Mouse (Mus musculus) heart, postnatal 4 days (tissue): ENCODE results near the gene Cfap54. TPM values are rescaled to one million over a fixed set of nuclear protein-coding genes. Genes with fewer than 3 reads are reported as not detected.

Source experiments
- DNase-seq: peaks from one replicate; pipeline ENCODE4 v3.0.0; 2021
- total RNA-seq, 2 experiments: library from RNA; stranded (reverse); gene quantifications; 2 replicates each; pipeline ENCODE4 v1.2.3; 2021

Gene Cfap54
- under 1 TPM; 0.45 to 0.79 TPM for total RNA-seq

DNA sequence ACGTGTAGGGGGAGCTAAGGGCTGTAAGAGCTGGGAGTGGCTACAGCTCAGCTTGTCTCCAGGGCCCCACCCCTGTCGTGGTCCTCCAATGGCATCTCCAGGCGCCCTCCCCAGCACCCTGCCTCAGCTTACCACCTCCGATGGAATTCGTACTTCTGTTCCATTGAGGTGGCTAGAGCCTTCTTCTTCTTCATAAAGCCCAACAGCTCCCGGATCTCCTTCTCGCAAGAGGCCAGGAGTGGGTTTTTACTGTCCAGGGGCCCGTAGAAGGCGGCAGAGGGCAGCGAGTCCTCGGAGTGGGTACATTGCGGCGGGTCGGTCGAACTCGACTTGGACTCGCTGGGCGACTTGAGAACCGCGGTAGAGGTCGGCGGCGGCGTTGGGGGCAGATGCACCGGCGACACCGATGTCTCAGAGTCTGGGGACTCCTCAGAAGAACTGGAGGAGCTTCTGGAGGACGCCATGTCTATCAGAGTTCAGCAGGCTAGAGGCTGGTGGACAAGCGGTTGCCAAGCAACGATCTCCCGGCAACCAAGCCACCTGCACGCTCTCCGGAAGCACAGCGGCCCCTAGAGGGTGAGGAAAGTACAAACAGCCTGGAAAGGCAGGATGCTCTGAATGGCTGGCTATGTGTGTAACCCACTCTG lies at the start of gene Cfap54:
Cfap54 (minus strand) TSS at position 486 of the 647 bp plus-strand sequence.
- peak; percentile 92 for DNase-seq

DNA sequence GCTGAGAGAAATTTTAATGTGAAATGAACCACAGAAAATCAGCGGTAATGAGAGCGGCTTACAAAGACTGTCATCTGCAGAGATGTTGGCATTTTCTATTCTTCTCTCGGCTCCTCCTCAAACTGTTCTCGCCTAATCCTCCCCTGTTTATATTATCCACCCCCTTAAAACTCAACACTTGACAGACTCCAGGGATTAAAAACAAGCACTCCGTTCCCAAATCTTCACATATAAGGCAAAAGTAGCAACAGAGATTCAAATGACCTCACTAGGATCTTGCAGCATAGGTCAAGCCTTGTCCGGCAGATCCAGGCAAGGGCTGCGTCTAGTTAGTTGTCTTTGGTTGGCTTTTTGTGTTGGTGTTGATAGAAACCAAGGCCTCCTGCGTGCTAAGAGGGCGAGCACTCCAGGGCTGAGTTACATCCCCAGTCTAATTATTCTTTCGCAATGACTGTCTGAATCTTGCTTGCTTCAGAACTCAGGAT lies 49.1 kb upstream of the Cfap54 start:
- DNase-seq, result no peak

DNA sequence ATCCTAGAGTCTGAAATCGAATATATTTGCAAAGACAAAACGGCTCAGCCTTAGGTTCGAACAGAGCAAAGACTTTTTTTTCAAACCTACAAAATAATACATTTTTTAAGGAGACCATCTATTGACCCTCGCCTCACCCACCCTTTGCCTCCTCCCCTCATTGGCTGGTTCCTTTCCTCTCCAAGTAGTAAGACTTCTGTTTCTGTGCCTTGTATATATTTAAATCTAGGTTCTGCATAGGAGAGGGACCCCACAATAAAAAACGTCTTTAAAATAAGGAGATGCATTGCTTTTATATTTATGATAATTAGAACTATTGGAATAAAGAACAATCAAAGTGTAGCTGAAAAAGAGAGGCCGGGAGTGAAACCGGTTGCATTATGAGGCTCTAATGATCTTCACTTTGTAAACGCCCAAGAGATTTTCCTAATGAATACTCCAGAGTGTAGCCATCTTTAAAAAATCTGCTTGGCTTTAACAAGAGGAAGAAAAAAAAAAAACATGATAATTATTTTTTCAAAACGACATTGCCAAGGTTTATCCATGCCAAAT lies 48.6 kb upstream of the Cfap54 start:
- DNase-seq, result no peak

DNA sequence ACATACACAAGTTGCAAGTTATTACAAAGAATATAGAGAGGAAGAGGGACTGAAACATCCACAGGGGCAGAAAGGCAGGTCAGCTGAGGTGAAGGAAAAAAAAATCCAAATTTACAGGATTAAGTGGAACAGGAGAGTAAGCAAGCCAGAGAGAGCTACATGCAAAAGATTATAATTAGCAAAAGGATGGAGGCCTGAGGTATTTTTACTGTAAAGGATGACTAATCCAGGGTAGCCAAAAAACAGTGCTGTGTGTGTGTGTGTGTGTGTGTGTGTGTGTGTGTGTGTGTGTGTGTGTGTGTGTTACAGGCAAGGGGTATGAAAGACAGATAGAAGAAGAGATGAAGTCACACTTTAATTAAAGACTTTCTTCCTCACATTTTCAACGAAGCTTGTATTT lies 47.9 kb upstream of the Cfap54 start:
- no peak for DNase-seq

DNA sequence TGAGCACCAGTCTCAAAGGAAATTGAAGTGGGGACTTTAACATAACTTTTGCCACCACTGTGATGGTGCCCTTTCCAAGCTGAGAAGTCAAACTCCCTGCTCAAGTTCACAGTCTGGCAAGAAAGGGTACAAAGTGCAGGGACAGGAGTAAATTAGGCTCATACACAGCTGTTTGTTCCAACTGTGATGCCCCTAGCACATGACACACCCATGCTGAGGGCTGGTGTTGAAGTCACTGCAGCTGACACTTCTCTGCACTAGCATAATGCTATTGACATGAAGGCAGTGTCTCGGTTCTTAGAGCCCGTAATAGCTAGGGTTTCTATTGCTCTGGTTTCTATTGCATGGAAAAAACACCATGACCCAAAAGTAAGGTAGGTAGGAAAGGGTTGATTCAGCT lies 47.1 kb upstream of the Cfap54 start:
- no peak for DNase-seq

DNA sequence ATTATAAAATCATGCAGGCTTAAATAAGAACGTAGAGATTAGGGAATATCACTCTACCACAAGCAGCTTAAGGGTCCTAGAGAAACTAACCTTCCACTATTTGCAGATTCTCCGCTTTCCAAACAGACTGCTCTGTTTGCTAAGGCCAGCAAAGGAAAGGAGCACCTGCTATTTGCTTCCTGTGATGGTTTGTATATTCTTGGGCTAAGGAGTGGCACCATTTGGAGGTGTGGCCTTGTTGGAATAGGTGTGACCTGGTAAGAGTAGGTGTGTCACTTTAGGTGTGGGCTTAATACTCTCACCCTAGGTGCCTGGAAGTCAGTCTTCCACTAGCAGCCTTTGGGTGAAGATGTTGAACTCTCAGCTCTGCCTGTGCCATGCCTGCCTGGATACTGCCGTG lies 44.6 kb upstream of the Cfap54 start:
- DNase-seq, result no peak

DNA sequence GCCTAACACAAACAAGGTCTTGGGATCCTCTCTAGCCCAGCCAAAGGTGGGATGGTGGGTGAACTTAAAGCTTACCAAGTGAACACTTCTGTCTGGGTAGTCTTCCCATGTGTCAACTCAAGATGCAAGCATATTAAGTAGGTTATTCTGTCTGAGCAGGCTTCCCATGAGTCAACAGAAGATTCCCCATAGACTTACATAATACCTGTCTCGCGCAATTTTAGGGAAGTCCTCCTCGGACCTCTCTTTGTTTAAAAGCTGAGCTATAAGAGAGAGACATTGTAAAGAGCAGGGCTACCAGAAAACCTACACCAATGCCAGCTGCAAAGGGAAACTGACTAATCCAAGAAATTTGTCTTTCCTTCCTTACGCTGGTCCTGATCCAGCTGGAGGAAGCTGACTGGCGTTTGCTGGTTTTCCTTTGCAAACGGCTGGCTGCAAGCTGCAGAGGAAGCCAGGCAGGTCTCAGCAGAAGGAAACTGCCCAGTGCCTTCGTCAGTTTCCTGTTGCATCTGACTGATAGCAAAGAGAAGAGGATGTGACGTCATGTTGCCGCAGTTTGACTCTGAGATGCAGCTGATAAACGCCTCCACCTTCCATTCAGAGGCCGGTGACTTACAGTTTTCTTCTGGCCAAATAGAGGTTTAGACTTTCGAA lies 42.7 kb upstream of the Cfap54 start:
- peak; percentile 68 for DNase-seq

DNA sequence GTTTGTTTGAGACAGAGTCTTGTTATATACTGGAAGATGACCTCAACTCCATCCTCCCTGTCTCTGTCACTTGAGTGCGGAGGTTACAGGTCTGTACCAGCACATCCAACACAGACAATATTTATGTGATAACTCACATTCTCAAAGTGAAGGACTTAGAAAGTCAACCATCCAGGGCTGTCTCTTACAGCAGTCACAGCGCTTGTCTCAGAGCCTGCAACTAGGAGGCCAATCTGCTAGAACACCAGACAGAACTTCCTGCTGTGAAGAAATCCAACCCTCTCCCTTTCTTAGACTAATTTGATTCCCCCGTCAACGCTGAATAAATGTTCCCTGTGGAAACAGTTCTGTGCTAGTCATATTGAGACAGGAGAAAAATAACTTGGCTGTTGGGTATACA lies 41.9 kb upstream of the Cfap54 start:
- DNase-seq, result no peak

DNA sequence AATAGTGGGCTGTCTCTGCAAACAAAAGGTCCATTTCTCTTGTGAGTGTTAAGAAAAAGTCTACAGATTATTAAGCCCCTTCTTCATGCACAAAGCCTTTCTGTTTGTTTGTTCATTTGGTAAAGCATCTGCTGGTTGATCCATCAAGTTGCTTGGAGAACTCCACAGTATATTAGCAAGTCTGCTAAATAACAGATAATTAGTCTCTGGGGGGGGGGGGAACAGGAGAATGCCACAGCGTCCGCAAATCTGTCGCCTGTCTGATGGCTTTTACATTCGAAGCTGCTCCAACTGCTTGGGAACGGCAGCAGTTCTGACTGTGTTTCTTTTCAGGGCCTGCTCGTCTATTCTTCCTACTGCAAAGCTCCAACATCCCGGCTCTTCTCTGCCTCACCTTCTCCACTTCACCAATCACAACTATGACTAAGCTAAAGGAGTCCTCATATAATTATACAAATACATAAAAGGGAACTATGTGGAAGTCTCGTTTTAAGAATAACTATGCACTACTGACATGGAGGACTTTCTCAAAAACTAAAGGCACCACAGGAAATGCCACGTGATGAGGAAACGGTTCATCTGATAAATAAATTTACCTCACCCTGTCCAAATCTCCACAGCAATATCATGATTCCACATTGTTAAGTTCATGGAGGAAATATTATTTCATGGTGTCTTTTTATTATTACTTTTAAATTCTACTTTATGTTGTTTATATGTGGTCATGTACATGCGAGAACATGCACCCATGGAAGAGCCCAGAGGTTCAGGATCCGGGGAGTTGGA lies 41.2 kb upstream of the Cfap54 start:
- no peak for DNase-seq

DNA sequence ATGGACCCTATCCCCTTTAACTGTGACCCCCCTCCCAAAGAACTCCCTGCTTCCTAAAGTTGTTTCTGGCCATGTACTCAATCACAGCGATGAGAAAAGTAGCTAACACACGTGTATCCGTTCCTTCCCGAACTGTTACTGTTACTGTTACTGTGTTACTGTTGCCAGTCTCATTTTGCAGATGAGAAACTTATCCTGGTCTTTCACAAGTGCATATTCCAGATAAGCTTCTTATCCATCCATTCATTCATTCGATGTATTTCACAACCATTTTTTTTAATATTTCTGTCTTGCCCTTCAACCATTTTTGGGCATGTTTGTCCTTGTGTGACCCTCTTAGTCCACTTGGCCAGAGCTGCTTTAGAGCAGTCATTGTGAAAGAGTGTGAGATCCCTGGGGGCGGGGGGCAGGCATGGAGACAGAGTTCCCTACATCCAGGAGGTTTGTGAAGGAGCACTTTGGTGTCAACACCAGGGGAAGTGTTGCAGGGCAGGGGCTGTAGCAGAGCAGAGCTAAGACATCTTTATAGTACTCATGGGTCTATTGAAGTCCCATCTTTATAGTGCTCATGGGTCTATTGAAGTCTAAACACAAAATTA lies 39.9 kb upstream of the Cfap54 start:
- no peak for DNase-seq

DNA sequence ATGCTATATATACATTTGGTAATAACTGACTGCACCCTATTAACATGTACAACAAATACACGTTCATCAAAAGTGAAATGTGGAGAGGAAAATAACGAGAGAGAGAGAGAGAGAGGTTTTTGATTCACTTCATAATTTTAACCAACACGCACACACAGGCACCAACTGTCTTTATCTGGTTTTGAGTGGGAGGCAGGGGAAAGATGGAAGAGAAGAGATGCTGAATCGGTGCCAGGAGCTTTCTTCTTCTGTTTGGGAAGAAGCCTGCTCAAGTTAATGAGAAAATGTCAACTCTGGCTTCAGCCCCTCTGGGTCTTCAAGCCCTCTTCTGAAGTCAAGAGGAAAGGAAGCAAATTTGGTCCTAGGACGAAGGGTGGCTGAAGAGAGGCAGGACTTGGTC lies 38.4 kb upstream of the Cfap54 start:
- no peak for DNase-seq

DNA sequence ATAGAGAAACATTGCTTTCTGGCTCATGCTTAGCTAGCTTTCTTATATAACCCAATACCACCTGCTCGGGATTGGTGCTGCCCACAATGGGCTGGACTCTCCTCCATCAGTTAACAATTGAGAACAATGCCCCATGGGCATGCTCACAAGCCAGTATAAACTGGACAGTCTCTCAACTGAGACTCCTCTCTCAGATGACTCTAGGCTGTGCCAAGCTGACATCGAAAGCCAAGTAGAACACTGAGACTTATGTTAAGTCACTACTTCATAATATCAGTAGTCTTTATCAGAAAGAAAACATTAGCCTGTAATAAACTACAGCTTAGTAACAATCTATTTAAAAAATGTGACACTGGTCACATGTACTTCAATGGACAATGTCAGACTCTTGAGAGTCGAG lies 35.2 kb upstream of the Cfap54 start:
- no peak for DNase-seq

DNA sequence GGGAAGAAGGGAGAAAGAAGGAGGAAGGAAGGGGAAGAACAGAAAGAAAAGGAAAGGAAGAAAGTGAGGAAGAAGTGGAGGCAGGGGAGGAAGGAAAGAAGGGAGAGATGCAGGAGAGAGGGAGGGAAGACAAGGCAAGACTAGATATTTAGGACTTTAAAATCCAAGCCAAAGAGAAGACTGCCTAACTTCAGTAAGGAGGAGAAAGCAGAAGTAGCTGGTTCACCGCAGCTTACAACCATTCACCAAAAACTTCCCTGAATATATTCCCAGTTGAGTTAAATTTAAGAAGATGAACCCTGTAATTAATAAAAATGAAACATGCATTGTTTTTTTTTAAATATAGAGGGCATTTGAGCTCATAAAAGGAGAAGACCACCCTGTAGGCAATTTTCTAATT lies 34.3 kb upstream of the Cfap54 start:
- DNase-seq, result no peak

DNA sequence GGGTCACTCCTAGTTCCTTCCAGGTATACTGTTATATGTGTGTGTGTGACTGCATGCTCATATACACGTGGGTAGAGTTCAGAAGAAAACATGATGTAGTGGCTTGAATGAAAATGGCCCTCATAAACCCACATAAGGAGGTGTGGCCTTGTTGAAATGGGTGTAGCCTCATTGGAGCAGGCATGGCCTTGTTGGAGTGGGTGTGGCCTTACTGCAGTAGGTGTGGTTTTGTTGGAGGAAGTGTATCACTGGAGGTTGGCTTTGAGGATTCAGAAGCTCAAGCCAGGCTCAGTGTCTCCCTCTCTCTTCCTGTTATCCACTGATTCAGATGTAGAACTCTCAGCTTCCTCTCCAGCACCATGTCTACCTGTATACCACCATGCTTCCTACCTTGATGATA lies 33.4 kb upstream of the Cfap54 start:
- DNase-seq, result no peak

DNA sequence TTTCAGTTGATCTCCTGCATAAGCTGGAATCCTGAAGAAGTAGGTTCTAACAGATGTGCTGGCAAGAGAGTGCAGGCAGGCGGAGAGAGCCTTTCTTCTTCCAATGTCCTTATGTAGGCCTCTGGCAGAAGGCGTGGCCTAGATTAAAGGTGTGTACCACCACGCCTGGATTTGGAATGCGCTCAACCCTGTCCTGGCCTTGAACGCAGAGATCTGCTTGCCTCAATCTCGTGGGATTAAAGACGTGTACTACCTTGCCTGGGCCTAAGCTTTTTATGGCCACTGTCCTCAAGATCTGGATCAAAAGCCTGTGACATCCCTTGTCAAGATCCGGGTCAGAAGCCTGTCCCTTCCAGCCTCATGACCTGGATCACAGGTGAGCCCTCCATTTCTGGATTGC lies 32.5 kb upstream of the Cfap54 start:
- DNase-seq, result no peak

DNA sequence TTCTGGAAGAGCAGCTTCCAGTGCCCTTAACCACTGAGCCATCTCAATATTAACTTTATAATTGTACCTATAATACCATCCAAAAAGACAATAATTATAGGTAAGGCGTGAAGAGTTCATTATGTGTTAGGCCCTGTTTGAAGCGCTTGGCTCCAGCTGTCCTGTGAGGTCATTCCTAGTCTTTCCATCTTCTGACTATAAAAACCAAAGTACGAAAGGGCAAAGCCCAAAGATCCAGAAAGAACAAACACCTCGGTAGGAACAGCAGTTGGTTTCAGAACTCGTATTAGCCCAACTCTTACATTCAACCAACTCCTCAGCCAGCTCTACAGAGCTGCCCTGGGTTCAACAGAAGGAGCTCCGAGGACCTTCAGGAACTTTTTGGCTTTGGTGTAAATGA lies 30.6 kb upstream of the Cfap54 start:
- DNase-seq, result no peak

DNA sequence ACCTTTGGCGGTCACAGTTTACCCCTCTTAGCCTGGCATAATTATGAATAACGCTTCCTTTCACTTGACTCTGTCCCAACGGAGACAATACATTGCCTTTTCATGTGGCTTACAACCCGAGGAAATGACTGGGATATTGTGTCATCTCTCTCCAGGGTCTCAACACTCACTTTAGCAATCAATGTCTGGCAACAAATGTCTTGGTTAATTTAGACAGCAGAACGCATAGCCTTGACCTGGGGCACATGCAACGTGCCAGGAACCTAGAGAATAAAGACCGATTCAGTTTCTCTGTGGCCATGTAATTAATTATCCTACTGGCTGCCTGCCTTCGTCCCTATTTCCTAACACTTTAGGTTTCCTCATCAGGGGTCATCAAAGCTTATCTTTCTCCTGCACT lies 30.0 kb upstream of the Cfap54 start:
- DNase-seq, result no peak

DNA sequence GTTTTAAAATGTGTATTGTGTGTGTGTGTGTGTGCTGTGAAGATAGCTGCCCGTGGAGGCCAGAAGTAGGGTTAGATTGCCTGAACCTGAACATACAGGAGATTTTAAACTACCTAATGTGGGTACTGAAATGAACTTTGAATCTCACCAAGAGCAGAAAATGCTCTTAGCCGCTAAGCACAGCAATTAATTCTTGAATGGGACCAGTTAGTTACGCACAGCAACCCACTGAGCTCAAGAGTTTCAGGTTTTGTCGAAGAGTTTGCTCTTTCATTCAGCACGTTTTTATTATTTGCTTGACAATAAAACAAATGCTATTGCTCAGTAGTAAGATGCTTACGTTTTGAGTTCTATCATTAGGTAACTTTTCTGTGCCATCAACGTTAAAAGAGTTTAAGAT lies 23.9 kb upstream of the Cfap54 start:
- no peak for DNase-seq

DNA sequence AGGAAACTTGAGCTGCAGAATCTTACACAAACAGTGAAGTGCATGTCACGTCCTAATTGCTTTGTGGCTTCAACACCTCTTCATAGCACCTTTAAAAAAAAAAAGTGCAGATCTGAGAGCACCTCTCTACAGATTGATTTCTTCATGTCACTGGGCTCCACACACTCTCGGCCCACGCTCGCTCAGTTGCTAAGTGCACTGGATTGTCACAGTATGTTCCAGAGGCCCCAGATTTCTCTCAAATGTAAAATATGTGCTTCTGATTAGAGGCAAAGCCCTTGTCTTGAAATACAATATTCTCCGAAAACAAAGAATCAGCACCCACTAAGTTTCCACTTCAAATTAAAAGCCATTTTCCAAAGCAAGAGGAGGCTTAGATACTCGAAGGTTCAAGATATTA lies 22.9 kb upstream of the Cfap54 start:
- DNase-seq, result no peak

DNA sequence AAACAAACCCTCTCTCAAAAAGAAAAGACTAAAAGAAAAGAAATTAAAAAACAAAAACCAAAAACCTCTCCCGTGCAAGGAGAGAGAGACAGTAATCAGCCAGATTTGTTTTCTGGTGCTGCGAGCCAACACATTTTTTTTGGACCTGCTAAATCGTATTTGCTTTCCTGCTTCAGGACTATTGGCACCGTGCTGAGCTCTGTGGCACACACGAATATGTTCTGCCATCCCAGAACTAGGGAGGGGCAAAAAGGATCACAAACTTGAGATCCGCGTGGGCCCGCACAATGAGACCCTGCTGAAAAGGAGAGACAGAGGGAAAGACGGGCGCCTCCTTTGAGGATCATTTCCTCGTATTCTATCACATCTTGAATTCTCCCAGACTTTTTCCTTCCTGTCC lies 22.3 kb upstream of the Cfap54 start:
- DNase-seq, result no peak

DNA sequence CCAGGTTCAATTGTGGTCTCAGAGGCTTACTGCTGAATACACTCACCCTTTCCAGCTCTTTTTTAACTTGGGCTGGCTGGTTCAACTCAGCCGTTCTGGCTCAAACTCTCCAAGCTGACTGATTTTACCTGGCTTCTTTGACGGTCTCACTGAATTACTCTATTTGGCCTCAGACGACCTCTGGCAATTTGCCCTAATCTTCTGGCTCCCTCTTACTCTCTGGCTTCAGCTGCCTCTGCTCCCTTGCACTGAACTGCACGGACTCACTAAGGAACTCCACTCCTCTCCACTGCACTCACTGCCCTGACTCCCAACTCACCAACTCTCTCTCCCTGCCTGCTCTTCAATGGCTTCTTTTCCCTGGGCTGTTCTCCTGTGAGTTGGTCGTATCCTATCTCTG lies 20.9 kb upstream of the Cfap54 start:
- DNase-seq, result no peak

DNA sequence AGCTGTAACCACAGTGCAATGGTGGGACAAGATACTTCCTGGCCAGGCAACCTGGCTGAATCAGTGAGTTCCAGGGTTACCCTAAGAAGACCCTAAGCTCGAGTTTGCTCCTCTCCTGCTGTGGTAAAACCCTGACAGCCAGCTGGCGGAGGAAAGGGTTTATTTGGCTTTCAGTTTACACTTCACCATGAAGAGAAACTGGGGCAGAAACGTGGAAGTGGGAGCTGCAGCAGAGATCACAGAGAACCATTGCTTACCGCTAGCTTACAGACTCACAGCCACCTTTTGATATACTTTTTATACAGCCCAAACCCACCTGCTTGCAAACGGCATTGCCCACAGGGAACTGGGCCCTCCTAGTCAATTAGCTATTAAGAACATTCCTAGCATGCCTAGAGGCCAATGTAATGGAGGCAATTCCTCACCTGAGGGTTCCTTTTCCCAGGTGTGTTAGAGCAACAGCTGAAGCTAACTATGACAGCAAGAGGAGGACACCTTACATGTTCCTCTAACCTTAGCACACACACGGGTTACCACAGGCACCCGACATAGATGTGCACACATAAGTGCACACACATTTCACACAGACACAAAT lies 16.9 kb upstream of the Cfap54 start:
- DNase-seq, result no peak

DNA sequence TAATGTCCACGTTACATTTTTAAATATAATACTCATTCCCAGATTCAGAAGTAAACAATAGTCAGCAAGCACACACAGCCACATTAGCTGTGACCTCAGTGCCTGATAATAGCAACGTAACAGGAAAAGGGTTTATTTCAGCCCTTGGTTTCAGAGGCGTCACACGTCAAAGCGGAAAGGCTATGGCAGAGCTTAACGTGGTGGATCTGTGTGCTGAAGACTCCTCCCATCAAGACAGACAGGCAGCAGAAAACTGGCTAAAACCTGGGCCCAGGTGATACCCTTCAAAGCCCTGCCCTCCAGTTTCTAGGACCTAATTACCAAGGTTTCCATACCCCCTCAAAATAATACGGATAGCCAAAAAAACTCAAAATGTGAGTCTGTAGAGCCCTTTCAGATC lies 16.0 kb upstream of the Cfap54 start:
- DNase-seq, result no peak
